Mouse (Mus musculus): ENCODE results near the gene Gm45711. TPM values are rescaled to one million over a fixed set of nuclear protein-coding genes. Genes with fewer than 3 reads are reported as not detected.

Gm45711 gene
- polyA plus RNA-seq, 1 experiment, result not detected

- WGBS, result 5% methylated on average over 10 of the region's 10 CpGs
These were observed 70.4 kb downstream of the Gm45711 start for GRCm38 (mm10) chr8:104239418-104239861.

DNA sequence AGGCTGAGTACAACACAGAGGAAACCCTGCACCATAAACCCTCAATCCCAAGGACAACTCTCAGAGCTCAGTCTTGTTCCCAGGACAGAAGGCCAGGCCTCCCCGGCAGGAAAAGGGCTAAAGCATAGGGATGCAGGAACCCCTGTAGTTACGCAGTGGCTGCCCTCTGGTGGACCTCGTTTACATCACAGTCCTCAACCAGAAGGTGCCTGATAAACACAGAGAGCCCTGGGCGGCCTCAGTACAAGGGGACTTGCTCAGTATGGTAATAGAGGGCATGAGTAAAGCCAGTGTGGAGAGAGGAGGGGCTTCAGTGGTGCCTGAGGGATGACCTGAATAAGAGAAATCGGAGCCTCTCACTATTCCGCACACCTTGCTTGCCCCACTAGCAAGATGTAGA, 75.3 kb downstream of the Gm45711 start:
- TF ChIP-seq CTCF (IDR thresholded peaks at IDR 0.05; ENCODE audit: control insufficient read depth, insufficient read depth, low read length), result peak; percentile 44; the same call in 1 of the 2 replicates
- no peak for TF ChIP-seq POLR2A (IDR thresholded peaks at IDR 0.05; ENCODE audit: borderline replicate concordance, control insufficient read depth, low read depth, low read length)
- H3K4me1 ChIP-seq (ENCODE audit: control insufficient read depth, insufficient read depth, low read length), result peaks cover 9% of the 10 kb centered on the region; the same call in 1 of the 2 replicates
- H3K27ac ChIP-seq (ENCODE audit: control insufficient read depth, insufficient read depth, low read depth, low read length, poor library complexity), result no peak overlapping the region
- 67% methylated on average over 6 of the region's 6 CpGs for WGBS
- no peak overlapping the region for H3K4me3 ChIP-seq (replicated peaks; ENCODE audit: control insufficient read depth, low read depth, low read length)

More at GRCm38 (mm10) chr8:104239418-104239861, 70.4 kb downstream of the Gm45711 start:
- peak overlapping the region; percentile 25 for H3K27ac ChIP-seq (ENCODE audit: control insufficient read depth, insufficient read depth, low read depth, low read length, poor library complexity)
- H3K4me3 ChIP-seq (replicated peaks; ENCODE audit: control insufficient read depth, low read depth, low read length), result peak overlapping the region; percentile 12
- H3K4me1 ChIP-seq (ENCODE audit: control insufficient read depth, insufficient read depth, low read length), result peaks cover 9% of the 10 kb centered on the region; the same call in 1 of the 2 replicates
- TF ChIP-seq CTCF (IDR thresholded peaks at IDR 0.05; ENCODE audit: control insufficient read depth, insufficient read depth, low read length), result no peak

DNA sequence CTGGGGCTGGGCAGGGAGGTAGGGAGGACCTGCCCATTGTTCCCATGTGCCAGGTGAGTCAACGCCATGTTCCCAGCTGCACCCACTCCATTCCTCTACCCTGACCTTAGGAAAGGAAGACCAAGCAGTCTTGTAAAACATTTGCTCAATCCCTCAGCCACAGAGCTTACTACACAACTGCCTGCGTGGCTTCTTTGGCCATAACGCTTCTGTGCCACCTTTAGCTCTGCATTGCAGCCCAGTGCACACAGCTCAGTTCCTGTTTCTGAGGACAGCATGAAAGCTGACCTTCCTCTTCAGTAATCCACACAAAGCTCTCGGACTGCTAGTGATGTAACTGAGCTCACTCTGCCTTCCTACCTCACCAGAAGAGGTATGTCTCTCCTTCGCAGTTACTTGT, 77.0 kb downstream of the Gm45711 start:
- 44% methylated on average over 5 of the region's 5 CpGs for WGBS
- Histone ChIP-seq H3K4me1 (ENCODE audit: control insufficient read depth, insufficient read depth, low read length) (peaks cover 4% of the 10 kb centered on the region; the same call in 1 of the 2 replicates), H3K27ac (ENCODE audit: control insufficient read depth, insufficient read depth, low read depth, low read length, poor library complexity) (peak overlapping the region; percentile 94), H3K4me3 (replicated peaks; ENCODE audit: control insufficient read depth, low read depth, low read length) (no peak overlapping the region)
- no peak for TF ChIP-seq POLR2A (IDR thresholded peaks at IDR 0.05; ENCODE audit: borderline replicate concordance, control insufficient read depth, low read depth, low read length)
- TF ChIP-seq CTCF (IDR thresholded peaks at IDR 0.05; ENCODE audit: control insufficient read depth, insufficient read depth, low read length), result no peak

- Histone ChIP-seq H3K4me1 (ENCODE audit: control insufficient read depth, insufficient read depth, low read length) (peaks cover 4% of the 10 kb centered on the region; the same call in 1 of the 2 replicates), H3K27ac (ENCODE audit: control insufficient read depth, insufficient read depth, low read depth, low read length, poor library complexity) (peak overlapping the region; percentile 26; the same call in 1 of the 2 replicates), H3K4me3 (replicated peaks; ENCODE audit: control insufficient read depth, low read depth, low read length) (no peak overlapping the region)
- TF ChIP-seq POLR2A (IDR thresholded peaks at IDR 0.05; ENCODE audit: borderline replicate concordance, control insufficient read depth, low read depth, low read length), result no peak
- no peak for TF ChIP-seq CTCF (IDR thresholded peaks at IDR 0.05; ENCODE audit: control insufficient read depth, insufficient read depth, low read length)
- WGBS, result 72% methylated on average over 4 of the region's 4 CpGs
These were observed 77.8 kb downstream of the Gm45711 start for GRCm38 (mm10) chr8:104232039-104232438.

Other genes with a start within 250 kb of the Gm45711 start
- gene Cdh5, start 208.5 kb downstream of the Gm45711 start, polyA plus RNA-seq (2011; ENCODE audit: insufficient read depth, insufficient read length, low replicate concordance, missing spikeins), result 1.00 and 2.2 TPM in 2 replicates
- gene Bean1, start 139.6 kb downstream of the Gm45711 start, polyA plus RNA-seq (2011; ENCODE audit: insufficient read depth, insufficient read length, low replicate concordance, missing spikeins), result 0.54 and 2.6 TPM in 2 replicates
- gene Tk2, start 61.5 kb downstream of the Gm45711 start, polyA plus RNA-seq (2011; ENCODE audit: insufficient read depth, insufficient read length, low replicate concordance, missing spikeins), result 14.5 and 32.7 TPM in 2 replicates
- 12.0 and 63.8 TPM in 2 replicates for gene Cklf, start 59.2 kb downstream of the Gm45711 start, polyA plus RNA-seq (2011; ENCODE audit: insufficient read depth, insufficient read length, low replicate concordance, missing spikeins)
- gene Cmtm2a, start 16.9 kb downstream of the Gm45711 start, polyA plus RNA-seq (2011; ENCODE audit: insufficient read depth, insufficient read length, low replicate concordance, missing spikeins), result not detected in 2 replicates
- 2.2 TPM in 1 of 2 replicates, not detected in the other for gene Cmtm1, start 64 bp upstream of the Gm45711 start, polyA plus RNA-seq (2011; ENCODE audit: insufficient read depth, insufficient read length, low replicate concordance, missing spikeins)
- gene Gm11020, start 11.5 kb upstream of the Gm45711 start, polyA plus RNA-seq (2011; ENCODE audit: insufficient read depth, insufficient read length, low replicate concordance, missing spikeins), result not detected in 2 replicates
- not detected in 2 replicates for gene Cmtm2b, start 12.1 kb upstream of the Gm45711 start, polyA plus RNA-seq (2011; ENCODE audit: insufficient read depth, insufficient read length, low replicate concordance, missing spikeins)
- gene Cmtm3, start 29.3 kb upstream of the Gm45711 start, polyA plus RNA-seq (2011; ENCODE audit: insufficient read depth, insufficient read length, low replicate concordance, missing spikeins), result 21.4 and 22.8 TPM in 2 replicates
- 0.50 and 2.4 TPM in 2 replicates for gene Cmtm4, start 85.7 kb upstream of the Gm45711 start, polyA plus RNA-seq (2011; ENCODE audit: insufficient read depth, insufficient read length, low replicate concordance, missing spikeins)
- gene Dync1li2, start 133.0 kb upstream of the Gm45711 start, polyA plus RNA-seq (2011; ENCODE audit: insufficient read depth, insufficient read length, low replicate concordance, missing spikeins), result 25.4 and 28.5 TPM in 2 replicates
- gene Terb1, start 199.8 kb upstream of the Gm45711 start, polyA plus RNA-seq (2011; ENCODE audit: insufficient read depth, insufficient read length, low replicate concordance, missing spikeins), result not detected in 2 replicates
- gene Nae1, start 224.6 kb upstream of the Gm45711 start, polyA plus RNA-seq (2011; ENCODE audit: insufficient read depth, insufficient read length, low replicate concordance, missing spikeins), result 20.9 and 36.7 TPM in 2 replicates
- 0.90 and 1.4 TPM in 2 replicates for gene Car7, start 224.6 kb upstream of the Gm45711 start, polyA plus RNA-seq (2011; ENCODE audit: insufficient read depth, insufficient read length, low replicate concordance, missing spikeins)